Mouse (Mus musculus) G1E (cell line): ENCODE measurements around the gene Dock2. TPM values are rescaled to one million over a fixed set of nuclear protein-coding genes. Genes with fewer than 3 reads are reported as not detected.

Source experiments
- ATAC-seq: 2 replicates; pipeline ENCODE4 v1.8.0; 2016; ENCODE audit warnings: mild to moderate bottlenecking; ENCODE audit not compliant: insufficient number of reproducible peaks, poor library complexity, low FRiP score, severe bottlenecking; ENCODE audit errors: extremely low read depth
- DNase-seq: peaks from one replicate; pipeline ENCODE4 v3.0.0; 2012; ENCODE audit warnings: low spot score
- H3K27me3 ChIP-seq: 2 replicates; pipeline ENCODE4 v1.6.1; 2012; ENCODE audit warnings: mild to moderate bottlenecking, low read length, inconsistent platforms; ENCODE audit not compliant: insufficient read depth
- H3K36me3 ChIP-seq: replicated peaks from 2 replicates; pipeline ENCODE3; 2012; ENCODE audit warnings: mild to moderate bottlenecking, inconsistent platforms
- H3K4me1 ChIP-seq: 2 replicates; pipeline ENCODE4 v1.6.1; 2012; ENCODE audit warnings: low read depth, low read length, inconsistent platforms, mixed read lengths; ENCODE audit not compliant: insufficient read depth
- H3K4me3 ChIP-seq: 2 replicates; pipeline ENCODE4 v1.5.1; 2012; ENCODE audit warnings: low read depth, mild to moderate bottlenecking, inconsistent platforms, low read length, moderate library complexity, mixed read lengths
- H3K9me3 ChIP-seq: replicated peaks from 2 replicates; pipeline ENCODE4 v1.6.1; 2012; ENCODE audit warnings: inconsistent platforms
- CTCF ChIP-seq: IDR thresholded peaks from 2 replicates; pipeline ENCODE4 v1.5.1; 2012; ENCODE audit warnings: low read depth, low read length, inconsistent platforms, mixed read lengths
- GATA1 ChIP-seq: IDR thresholded peaks from 2 replicates; pipeline ENCODE4 v1.6.1; 2012; ENCODE audit warnings: borderline replicate concordance, low read length, inconsistent platforms, mixed read lengths
- GATA2 ChIP-seq: IDR thresholded peaks from 2 replicates; pipeline ENCODE4 v1.6.1; 2012; ENCODE audit warnings: low read depth, low read length, inconsistent platforms, borderline replicate concordance
- POLR2AphosphoS5 ChIP-seq: IDR thresholded peaks from 2 replicates; pipeline ENCODE4 v1.6.1; 2012; ENCODE audit warnings: low read depth, low read length, inconsistent platforms; ENCODE audit not compliant: insufficient replicate concordance
- TAL1 ChIP-seq: conservative IDR thresholded peaks from 2 replicates; pipeline ENCODE4 v1.6.1; 2012; ENCODE audit warnings: low read depth, low read length, inconsistent platforms, mixed read lengths
- polyA plus RNA-seq: library from polyadenylated mRNA; stranded (reverse); fragments of >175 nt; gene quantifications from 2 replicates; pipeline ENCODE4 v1.2.3, GENCODE M21; 2012
- total RNA-seq, 2 experiments: library from RNA; stranded (forward) in 1 of 2; stranded (reverse) in 1 of 2; fragments of 200-1000 nt in 1 of 2; fragments of >200 nt in 1 of 2; fragmentation: Nextera tagmentation in 1 of 2; gene quantifications; 2 replicates each; pipeline ENCODE4 v1.2.3; 2014 to 2017

The Dock2 gene
- total and polyA plus RNA-seq, 3 experiments: 2.8 to 20.0 (median 4.7) TPM

DNA sequence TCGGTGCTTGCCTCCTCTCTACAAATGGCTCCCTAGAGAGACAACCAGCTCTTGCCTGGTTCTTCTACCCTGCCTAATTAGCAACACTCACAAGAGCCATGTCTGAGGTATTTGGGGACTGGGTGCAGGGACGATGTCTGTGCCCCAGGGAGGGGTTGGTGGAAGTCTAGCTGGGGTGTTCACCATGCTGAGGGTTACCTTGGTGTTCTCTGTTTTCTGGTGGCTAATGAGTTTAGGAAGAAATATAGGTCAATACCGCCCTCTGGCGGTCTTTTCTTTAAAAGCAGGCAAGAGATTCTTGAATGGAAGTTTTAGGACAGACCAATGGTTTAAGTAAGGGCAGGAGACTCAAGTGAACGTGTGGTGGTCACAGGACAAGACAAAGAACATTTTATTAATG lies 570.8 kb downstream of the Dock2 start:
- Histone ChIP-seq H3K4me3 (no peak overlapping the region), H3K9me3 (peaks cover 13% of the 10 kb centered on the region), H3K36me3 (no peaks in the 10 kb centered on the region), H3K27me3 (no peaks in the 10 kb centered on the region), H3K4me1 (no peaks in the 10 kb centered on the region)
- TF ChIP-seq CTCF (no peak), GATA2 (no peak), GATA1 (no peak), POLR2AphosphoS5 (no peak), TAL1 (no peak)
- DNase-seq (no peak), ATAC-seq (no peak)

DNA sequence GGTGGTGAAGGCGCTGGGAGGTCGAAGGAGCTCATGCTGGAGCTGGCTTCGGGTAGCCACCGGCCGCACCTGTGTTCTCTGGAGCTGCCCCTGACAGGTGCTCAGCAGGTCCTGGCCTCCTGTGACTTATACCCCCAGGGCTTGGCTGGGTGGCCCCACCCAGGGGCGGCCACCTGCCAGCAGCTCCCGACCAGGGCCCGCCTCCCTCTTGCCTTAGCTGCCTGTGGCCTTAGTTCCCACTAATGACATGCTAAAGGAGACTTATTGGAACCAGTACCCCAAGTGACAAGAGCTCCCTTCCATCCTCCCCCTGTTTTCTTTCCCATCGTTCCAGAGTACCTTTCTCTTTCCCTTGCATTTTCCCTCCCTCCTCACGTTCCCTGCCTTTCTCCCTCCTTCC lies 575.7 kb downstream of the Dock2 start, which contains the start of gene Foxi1:
Gene Foxi1 (minus strand): TSS at position 101 of the 400 bp plus-strand sequence.
- no peaks in the 10 kb centered on the region for H3K4me1 ChIP-seq
- TF ChIP-seq GATA2 (no peak), POLR2AphosphoS5 (no peak), CTCF (no peak), GATA1 (no peak), TAL1 (no peak)
- no peaks in the 10 kb centered on the region for H3K36me3 ChIP-seq
- H3K27me3 ChIP-seq: peaks cover 2% of the 10 kb centered on the region; the same call in 1 of the 2 replicates
- peaks cover 19% of the 10 kb centered on the region for H3K9me3 ChIP-seq
- ATAC-seq: no peak
- H3K4me3 ChIP-seq: no peak within 1 kb of the TSS
- no peak for DNase-seq

DNA sequence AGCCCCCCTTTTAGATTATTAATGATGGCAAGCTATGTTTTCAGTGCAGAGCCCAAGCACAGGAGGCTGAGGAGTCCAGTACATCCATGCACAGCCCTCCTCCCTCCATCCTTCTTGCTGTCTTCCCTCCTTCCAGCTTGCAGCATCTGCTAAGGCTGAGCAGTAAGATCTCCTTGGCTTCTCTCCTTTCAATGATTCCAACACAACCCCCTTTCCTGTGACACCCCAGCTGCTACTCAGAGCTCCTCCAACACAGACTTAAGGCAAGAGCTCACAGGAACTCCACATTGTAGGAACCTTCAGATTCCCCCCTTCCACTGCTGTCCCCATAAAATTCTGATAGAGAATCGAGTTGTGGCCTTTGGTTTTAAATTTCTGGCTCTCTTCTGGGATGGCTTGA lies 580.9 kb downstream of the Dock2 start:
- TF ChIP-seq GATA2 (no peak), TAL1 (no peak), CTCF (no peak), POLR2AphosphoS5 (no peak), GATA1 (no peak)
- no peak for ATAC-seq

DNA sequence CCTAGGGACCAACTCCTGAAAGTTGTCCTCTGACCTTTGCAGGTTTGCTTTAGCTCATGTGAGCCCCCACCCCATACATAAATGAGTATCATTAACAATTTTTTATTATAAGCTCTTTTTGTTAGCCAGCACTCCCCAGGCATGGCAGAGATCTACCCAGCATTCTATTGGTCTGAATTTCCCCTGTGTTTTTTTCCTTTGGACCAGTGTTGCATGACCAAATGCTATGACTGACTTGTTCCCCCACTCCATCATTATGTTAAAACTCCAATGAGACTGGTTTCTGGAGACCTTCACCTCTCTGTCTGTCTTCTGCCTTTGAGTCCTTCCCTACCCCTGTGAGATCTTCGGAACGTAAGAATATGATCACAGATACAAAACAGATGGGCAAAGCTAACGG lies 588.5 kb downstream of the Dock2 start:
- no peak for TF ChIP-seq GATA1
- TF ChIP-seq CTCF: no peak
- no peak for TF ChIP-seq POLR2AphosphoS5
- TF ChIP-seq GATA2: no peak
- TF ChIP-seq TAL1: no peak
- ATAC-seq: no peak

More for the DNA sequence above, 580.9 kb downstream of the Dock2 start:
- Histone ChIP-seq H3K27me3 (peaks cover 2% of the 10 kb centered on the region; the same call in 1 of the 2 replicates), H3K4me1 (no peaks in the 10 kb centered on the region), H3K4me3 (no peak overlapping the region), H3K36me3 (no peaks in the 10 kb centered on the region), H3K9me3 (peaks cover 11% of the 10 kb centered on the region)
- DNase-seq: no peak

DNA sequence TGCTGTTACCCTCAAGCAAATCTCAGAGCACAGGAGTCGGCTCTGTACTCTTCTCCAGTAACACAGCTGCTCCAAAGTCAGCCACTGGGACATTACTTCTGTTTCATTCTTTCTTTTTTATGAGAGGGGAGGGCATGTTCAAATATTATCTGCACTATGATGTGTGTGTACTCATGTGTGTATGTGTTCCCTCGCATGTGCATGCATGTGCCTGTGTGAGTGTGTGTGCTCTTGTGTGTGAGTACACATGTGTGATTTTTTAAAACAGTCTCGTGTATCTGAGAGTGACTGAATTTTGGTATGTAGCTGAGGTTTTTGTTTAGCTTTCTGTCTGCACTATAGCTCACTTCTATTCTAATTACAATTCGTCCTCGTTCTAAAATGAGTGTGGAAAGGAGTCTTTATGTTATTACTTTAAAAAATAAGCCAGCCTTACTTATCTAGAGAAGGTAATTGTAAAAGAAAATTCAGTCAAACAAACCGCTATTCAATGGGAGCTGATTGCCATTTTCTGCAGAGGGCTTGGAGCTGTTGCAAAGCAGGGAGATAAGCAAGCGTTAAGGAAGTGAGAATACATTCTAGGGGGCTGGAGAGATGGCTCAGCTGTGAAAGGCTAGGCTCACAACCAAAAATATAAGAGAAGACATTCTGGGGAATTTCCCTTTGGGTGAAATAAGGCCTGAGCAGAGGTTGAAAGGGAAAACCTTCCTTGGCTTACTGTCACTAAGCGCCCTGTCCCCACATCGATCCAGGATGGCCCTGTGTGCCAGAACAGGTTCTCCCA lies 589.3 kb downstream of the Dock2 start:
- no peak for ATAC-seq
- no peak overlapping the region for H3K4me3 ChIP-seq
- H3K27me3 ChIP-seq: no peaks in the 10 kb centered on the region
- H3K36me3 ChIP-seq: no peaks in the 10 kb centered on the region
- TF ChIP-seq CTCF: no peak
- TF ChIP-seq GATA2: no peak
- TF ChIP-seq GATA1: no peak
- TF ChIP-seq TAL1: no peak
- no peak for TF ChIP-seq POLR2AphosphoS5
- no peaks in the 10 kb centered on the region for H3K4me1 ChIP-seq
- DNase-seq: no peak
- 0 out of 2 replicates have a peak, but pooled peaks cover 2% of the 10 kb centered on the region for H3K9me3 ChIP-seq

More for the DNA sequence above, 588.5 kb downstream of the Dock2 start:
- no peaks in the 10 kb centered on the region for H3K4me1 ChIP-seq
- DNase-seq: no peak
- H3K36me3 ChIP-seq: no peaks in the 10 kb centered on the region
- H3K4me3 ChIP-seq: no peak overlapping the region
- H3K9me3 ChIP-seq: 0 out of 2 replicates have a peak, but pooled peaks cover 2% of the 10 kb centered on the region
- no peaks in the 10 kb centered on the region for H3K27me3 ChIP-seq

DNA sequence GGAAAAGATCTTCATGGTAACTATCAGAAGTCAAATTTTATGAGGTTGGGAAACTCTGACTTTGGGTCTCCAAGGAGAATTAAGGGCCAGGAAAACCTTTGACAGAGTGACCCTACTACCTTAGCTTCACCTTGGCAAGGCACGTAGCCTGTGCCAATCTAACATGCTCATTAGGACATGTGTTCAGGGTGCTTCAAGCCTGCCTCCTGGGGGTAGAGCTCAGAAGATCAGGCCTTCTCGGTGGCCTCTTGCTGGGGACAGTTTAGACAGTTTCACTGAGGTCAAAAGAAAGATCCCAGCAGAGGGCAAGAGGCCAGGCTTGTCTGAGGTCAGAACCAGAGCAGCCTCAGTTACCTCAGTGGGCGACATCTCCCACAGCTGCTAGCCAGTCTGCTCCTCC lies 590.0 kb downstream of the Dock2 start:
- TF ChIP-seq POLR2AphosphoS5 (no peak), GATA1 (no peak), TAL1 (no peak), CTCF (no peak), GATA2 (no peak)
- H3K36me3 ChIP-seq: no peaks in the 10 kb centered on the region
- 0 out of 2 replicates have a peak, but pooled peaks cover 2% of the 10 kb centered on the region for H3K9me3 ChIP-seq
- H3K4me3 ChIP-seq: no peak overlapping the region
- no peaks in the 10 kb centered on the region for H3K27me3 ChIP-seq
- H3K4me1 ChIP-seq: no peaks in the 10 kb centered on the region
- DNase-seq (no peak), ATAC-seq (no peak)
